Mouse (Mus musculus) heart, postnatal 0 days (tissue): ENCODE measurements around the gene Wnt10b. TPM values are rescaled to one million over a fixed set of nuclear protein-coding genes. Genes with fewer than 3 reads are reported as not detected.
A peak's percentile ranks its signal among the peaks of the same experiment; 100 is the strongest.

Experiments used
- ATAC-seq: fragments of 200-750 bp; cut with Nextera tagmentation; 2 replicates; pipeline ENCODE4 v1.8.0; 2017; ENCODE audit warnings: low read depth, moderate number of reproducible peaks, moderate library complexity; ENCODE audit not compliant: insufficient read depth
- DNase-seq: peaks from one replicate; pipeline ENCODE4 v3.0.0-alpha.2; 2016; ENCODE audit warnings: low spot score
- H3K27ac ChIP-seq: fragments of 300-500 bp; sonication (generic); 2 replicates; pipeline ENCODE4 v1.5.1; 2014; ENCODE audit warnings: low read depth, mild to moderate bottlenecking
- H3K27me3 ChIP-seq: fragments of 300-500 bp; sonication (generic); 2 replicates; pipeline ENCODE4 v1.6.1; 2014; ENCODE audit warnings: low read length, mixed read lengths; ENCODE audit not compliant: control insufficient read depth, insufficient read depth
- H3K36me3 ChIP-seq: fragments of 300-500 bp; sonication (generic); replicated peaks from 2 replicates; pipeline ENCODE4 v1.6.1; 2014; ENCODE audit warnings: low read length, mixed read lengths; ENCODE audit not compliant: control insufficient read depth, insufficient read depth
- H3K4me1 ChIP-seq: fragments of 300-500 bp; sonication (generic); 2 replicates; pipeline ENCODE4 v1.6.1; 2014; ENCODE audit warnings: antibody characterized with exemption; ENCODE audit not compliant: control insufficient read depth, insufficient read depth
- H3K4me2 ChIP-seq: fragments of 300-500 bp; sonication (generic); 2 replicates; pipeline ENCODE4 v1.6.1; 2014; ENCODE audit warnings: low read depth, mild to moderate bottlenecking, low read length, moderate library complexity
- H3K4me3 ChIP-seq: fragments of 300-500 bp; sonication (generic); 2 replicates; pipeline ENCODE4 v1.5.1; 2014; ENCODE audit warnings: low read depth, low read length
- H3K9ac ChIP-seq: fragments of 300-500 bp; sonication (generic); replicated peaks from 2 replicates; pipeline ENCODE4 v1.6.1; 2014; ENCODE audit warnings: low read depth, low read length, mixed read lengths
- H3K9me3 ChIP-seq: fragments of 300-500 bp; sonication (generic); replicated peaks from 2 replicates; pipeline ENCODE4 v1.6.1; 2016; ENCODE audit warnings: low read length; ENCODE audit not compliant: control insufficient read depth
- CTCF ChIP-seq: IDR thresholded peaks from 2 replicates; pipeline ENCODE4 v1.5.1; 2016; ENCODE audit warnings: antibody characterized with exemption, control low read depth, low read depth
- EP300 ChIP-seq: IDR thresholded peaks from 2 replicates; pipeline ENCODE4 v1.6.1; 2016; ENCODE audit warnings: antibody characterized with exemption, low read depth
- WGBS: fragments of 180-500 bp; shearing (Covaris S2); extraction: QIAGEN DNeasy Blood & Tissue Kit; methylation state at CpG from one replicate; pipeline ENCODE4 v1.1.7; 2014; 5-methylcytosine and 5-hydroxymethylcytosine counted together
- polyA plus RNA-seq: library from polyadenylated mRNA; unstranded; fragments of >200 nt; fragmentation: Nextera tagmentation; extraction: Ambion mirVana; gene quantifications from 2 replicates; pipeline ENCODE4 v1.2.1, GENCODE M21; 2015
- total RNA-seq: library from RNA; depleted of rRNA; stranded (reverse); fragments of >200 nt; gene quantifications from 2 replicates; pipeline ENCODE4 v1.2.3, GENCODE M21; 2014; ENCODE audit warnings: low replicate concordance; rRNA removed

The Wnt10b gene
- total RNA-seq (not detected in 2 replicates), polyA plus RNA-seq (0.07 TPM in 1 of 2 replicates, not detected in the other)

DNA sequence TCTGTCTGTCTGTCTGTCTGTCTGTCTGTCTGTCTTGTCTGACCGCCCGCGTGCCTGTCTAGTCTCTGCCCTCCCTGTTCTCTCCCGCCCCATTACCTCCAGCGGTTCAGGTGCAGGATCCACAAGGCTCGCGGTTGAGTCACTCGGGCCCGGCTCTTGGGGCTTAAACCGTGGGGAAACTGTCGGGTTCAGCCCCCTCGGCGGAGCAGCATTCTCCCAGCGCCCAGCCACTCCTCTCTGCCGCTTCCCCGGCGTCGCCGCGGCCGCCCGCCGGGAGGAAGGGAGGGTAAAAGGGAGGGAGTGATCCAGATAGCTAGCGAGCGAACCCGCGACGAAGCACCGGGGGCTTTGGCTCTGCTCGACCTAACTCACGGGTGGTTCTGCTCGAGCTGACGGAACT, at the start of gene Wnt10b:
Gene Wnt10b (minus strand): TSS at position 389 of the 400 bp plus-strand sequence.
- Histone ChIP-seq H3K4me2 (peak within 1 kb of the TSS; percentile 52), H3K4me3 (peak within 1 kb of the TSS; percentile 37), H3K9ac (no peak within 1 kb of the TSS), H3K27me3 (peaks cover 93% of the 10 kb centered on the region), H3K36me3 (no peaks in the 10 kb centered on the region), H3K27ac (no peak within 1 kb of the TSS), H3K4me1 (peaks cover 8% of the 10 kb centered on the region), H3K9me3 (no peaks in the 10 kb centered on the region)
- DNase-seq (peak; percentile 19), ATAC-seq (no peak; the same call in 1 of the 2 replicates)
- 1% methylated on average over 30 of the region's 33 CpGs for WGBS
- TF ChIP-seq CTCF (no peak), EP300 (no peak)

DNA sequence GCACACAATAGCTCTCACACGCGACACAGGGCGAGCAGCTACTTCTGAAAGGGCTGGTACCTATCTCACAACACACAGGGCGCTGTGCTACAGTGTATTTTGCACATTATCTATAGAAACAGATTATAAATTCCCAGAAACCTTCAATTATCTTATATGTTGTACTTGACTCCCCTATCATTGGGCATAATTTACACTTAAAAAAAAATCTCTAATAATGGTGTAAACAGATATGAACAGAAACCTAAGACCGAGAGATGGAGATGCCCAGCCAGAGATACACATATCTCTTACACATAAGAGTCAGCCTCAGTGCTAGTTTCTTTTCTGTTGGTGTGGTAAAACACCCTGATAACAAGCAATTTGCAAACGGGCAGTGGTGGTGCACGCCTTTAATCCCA, 49.7 kb upstream of the Wnt10b start:
- Histone ChIP-seq H3K27ac (no peak overlapping the region), H3K9ac (no peak overlapping the region), H3K36me3 (peaks cover 38% of the 10 kb centered on the region), H3K4me2 (no peak overlapping the region), H3K4me1 (peaks cover 12% of the 10 kb centered on the region; the same call in 1 of the 2 replicates), H3K9me3 (no peaks in the 10 kb centered on the region), H3K27me3 (no peaks in the 10 kb centered on the region), H3K4me3 (no peak overlapping the region)
- no peak for DNase-seq
- ATAC-seq = no peak
- 71% methylated on average over 7 of the region's 7 CpGs for WGBS
- TF ChIP-seq EP300 (no peak), CTCF (no peak)

DNA sequence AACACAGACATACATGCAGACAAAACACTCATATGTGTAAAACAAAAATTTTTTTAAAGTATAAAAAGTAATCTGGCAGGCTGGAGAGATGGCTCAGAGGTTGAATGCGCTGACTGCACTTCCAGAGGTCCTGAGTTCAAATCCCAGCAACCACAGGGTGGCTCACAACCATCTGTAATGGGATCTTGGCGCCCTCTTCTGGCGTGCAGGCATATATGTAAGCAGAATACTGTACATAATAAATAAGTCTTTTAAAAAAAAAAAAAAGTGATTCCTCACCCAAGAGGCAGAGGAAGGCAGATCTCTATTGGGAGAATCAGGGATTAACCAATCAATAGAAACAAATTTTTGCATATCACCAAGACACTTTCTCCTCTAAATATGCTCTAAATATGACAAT, 45.5 kb upstream of the Wnt10b start:
- TF ChIP-seq EP300 (no peak), CTCF (peak; percentile 21)
- H3K9me3 ChIP-seq = no peaks in the 10 kb centered on the region
- WGBS = 74% methylated on average over 3 of the region's 3 CpGs

DNA sequence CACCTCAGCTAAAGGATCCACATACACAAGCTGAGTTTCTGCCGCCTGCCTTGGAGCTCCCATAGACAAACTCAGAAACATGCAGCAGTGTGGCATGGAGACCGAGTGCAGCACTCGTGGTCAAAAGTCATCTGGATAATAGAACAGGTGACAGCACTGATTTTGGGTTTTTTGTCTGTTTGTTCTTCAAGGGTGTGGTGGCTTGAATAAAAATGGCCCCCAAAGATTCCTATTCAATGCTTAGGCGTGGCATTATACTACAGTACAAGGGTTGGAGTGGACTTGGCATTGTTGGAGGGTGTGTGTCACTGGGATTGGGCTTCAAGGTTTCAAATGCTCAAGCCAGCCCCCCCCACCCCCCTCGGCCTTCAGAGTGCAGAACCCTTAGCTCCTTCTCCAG, 44.2 kb upstream of the Wnt10b start:
- no peaks in the 10 kb centered on the region for H3K27me3 ChIP-seq
- DNase-seq = no peak
- no peak overlapping the region for H3K4me3 ChIP-seq
- H3K9ac ChIP-seq = no peak overlapping the region
- H3K27ac ChIP-seq = no peak overlapping the region
- TF ChIP-seq EP300 = no peak
- no peak for TF ChIP-seq CTCF
- no peak for ATAC-seq
- no peaks in the 10 kb centered on the region for H3K9me3 ChIP-seq
- H3K36me3 ChIP-seq = peaks cover 48% of the 10 kb centered on the region
- no peak overlapping the region for H3K4me2 ChIP-seq
- peaks cover 3% of the 10 kb centered on the region; the same call in 1 of the 2 replicates for H3K4me1 ChIP-seq
- 93% methylated on average over 5 of the region's 5 CpGs for WGBS

More for the DNA sequence above, 45.5 kb upstream of the Wnt10b start:
- Histone ChIP-seq H3K4me2 (no peak overlapping the region), H3K4me1 (peaks cover 8% of the 10 kb centered on the region; the same call in 1 of the 2 replicates), H3K9ac (no peak overlapping the region), H3K27me3 (no peaks in the 10 kb centered on the region), H3K4me3 (no peak overlapping the region), H3K27ac (no peak overlapping the region), H3K36me3 (peaks cover 54% of the 10 kb centered on the region)
- ATAC-seq (no peak), DNase-seq (no peak)

DNA sequence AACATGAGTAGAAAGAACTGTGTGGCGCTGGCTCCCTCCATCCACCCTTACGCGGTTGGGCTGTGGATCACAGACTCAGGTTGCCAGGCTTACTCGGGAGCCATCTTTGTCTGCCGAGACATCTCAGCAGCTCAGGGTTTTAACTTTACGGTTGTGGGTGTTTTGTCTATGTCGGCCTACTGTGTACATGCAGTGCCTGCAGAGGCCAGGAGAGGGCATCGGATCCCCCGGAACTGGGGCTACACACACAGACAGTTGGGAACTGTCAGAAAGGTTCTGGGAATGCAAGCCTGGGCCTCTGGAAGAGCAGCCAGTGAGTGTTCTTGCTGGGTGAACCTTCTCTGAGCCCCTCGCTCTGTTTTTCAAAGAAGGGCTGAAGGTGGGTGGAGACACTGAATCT, 43.5 kb upstream of the Wnt10b start:
- no peak for ATAC-seq
- peaks cover 55% of the 10 kb centered on the region for H3K36me3 ChIP-seq
- peaks cover 3% of the 10 kb centered on the region; the same call in 1 of the 2 replicates for H3K4me1 ChIP-seq
- H3K27ac ChIP-seq = no peak overlapping the region
- no peak overlapping the region for H3K4me3 ChIP-seq
- no peak overlapping the region for H3K9ac ChIP-seq
- WGBS = 44% methylated on average over 10 of the region's 10 CpGs
- H3K9me3 ChIP-seq = no peaks in the 10 kb centered on the region
- H3K4me2 ChIP-seq = no peak overlapping the region
- DNase-seq = no peak
- H3K27me3 ChIP-seq = no peaks in the 10 kb centered on the region
- TF ChIP-seq EP300 = no peak
- TF ChIP-seq CTCF = peak; percentile 36

DNA sequence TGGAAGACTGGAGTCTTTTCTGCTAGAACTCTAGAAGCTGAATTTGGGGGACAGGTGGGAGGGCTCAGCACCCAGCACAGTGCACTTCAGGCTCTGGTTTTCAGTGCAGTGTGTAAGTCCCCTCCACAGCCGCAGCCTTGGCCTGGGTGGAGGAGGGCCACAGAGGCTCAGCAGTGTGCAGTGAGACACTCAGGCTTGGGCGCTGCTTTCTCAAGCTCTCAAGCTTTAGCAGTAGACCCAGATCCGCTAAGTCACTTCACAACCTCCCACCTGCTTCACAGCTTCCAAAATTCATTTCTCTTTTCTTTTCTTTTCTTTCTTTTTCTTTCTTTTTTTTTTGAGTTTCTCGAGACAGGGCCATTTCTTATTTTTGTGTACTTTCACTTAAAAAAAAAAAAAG, 43.0 kb upstream of the Wnt10b start:
- Histone ChIP-seq H3K4me2 (no peak overlapping the region), H3K9ac (no peak overlapping the region), H3K9me3 (no peaks in the 10 kb centered on the region), H3K27ac (peak overlapping the region; percentile 27; the same call in 1 of the 2 replicates), H3K4me3 (no peak overlapping the region), H3K36me3 (peaks cover 59% of the 10 kb centered on the region), H3K27me3 (no peaks in the 10 kb centered on the region), H3K4me1 (peaks cover 3% of the 10 kb centered on the region; the same call in 1 of the 2 replicates)
- WGBS = 60% methylated on average over 4 of the region's 4 CpGs
- ATAC-seq = peak; percentile 39; the same call in 1 of the 2 replicates
- DNase-seq = no peak
- no peak for TF ChIP-seq CTCF
- TF ChIP-seq EP300 = no peak
